Mouse (Mus musculus) leukemia stem cell, adult 10-12 weeks (primary cell): ENCODE results near the gene Igsf21. TPM values are rescaled to one million over a fixed set of nuclear protein-coding genes. Genes with fewer than 3 reads are reported as not detected.

ENCODE experiments used
- polyA plus RNA-seq: library from polyadenylated mRNA; stranded (reverse); fragments of >175 nt; gene quantifications from 2 replicates; pipeline ENCODE4 v1.2.3, GENCODE M21; 2012; ENCODE audit warnings: low replicate concordance

The Igsf21 gene
- polyA plus RNA-seq: not detected in 2 replicates

DNA sequence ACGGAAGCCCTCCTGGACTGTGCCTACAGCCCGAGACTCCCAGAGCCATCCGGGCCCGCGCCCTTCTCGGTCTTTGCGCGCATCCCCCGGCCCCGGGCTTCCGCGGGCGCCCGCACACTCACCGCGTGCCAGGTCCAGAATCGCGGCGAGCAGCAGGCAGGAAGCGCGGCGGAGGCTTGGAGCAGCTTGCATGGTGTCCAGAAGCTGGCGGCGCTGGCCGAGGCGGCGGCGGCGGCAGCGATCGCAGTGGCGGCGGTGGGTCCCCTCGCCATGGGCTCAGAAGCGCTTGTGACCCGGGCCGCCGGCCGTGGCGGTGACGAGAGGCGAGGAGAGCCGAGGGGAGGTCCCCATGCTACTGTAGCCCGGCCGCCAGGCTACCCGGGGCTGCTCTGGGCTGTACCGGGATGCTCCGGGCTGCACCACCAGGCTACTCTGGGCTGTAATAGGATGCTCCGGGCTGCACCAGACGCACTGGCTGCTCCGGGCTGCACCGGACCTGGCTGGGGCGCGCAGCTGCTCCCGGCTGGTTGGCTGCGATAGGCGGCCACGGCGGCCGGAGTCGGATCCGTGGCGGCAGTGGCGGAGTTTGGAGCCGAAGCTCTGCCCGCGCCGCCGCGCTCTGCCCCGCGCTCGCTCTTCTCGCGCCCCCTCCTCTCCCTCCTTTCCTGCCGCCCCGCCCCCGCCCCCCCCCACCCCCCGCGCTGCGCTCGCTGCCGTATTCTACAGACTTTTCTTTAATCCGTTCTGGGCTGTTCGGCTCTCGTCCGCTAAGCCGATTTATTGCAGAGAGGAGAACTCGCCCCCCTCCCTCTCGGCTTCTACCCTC lies at the start of gene Igsf21:
Gene Igsf21 (minus strand): TSS at position 605 of the 826 bp plus-strand sequence.

